9 mouse cellular contexts compared by ENCODE assay signal in the genomic region with DNA sequence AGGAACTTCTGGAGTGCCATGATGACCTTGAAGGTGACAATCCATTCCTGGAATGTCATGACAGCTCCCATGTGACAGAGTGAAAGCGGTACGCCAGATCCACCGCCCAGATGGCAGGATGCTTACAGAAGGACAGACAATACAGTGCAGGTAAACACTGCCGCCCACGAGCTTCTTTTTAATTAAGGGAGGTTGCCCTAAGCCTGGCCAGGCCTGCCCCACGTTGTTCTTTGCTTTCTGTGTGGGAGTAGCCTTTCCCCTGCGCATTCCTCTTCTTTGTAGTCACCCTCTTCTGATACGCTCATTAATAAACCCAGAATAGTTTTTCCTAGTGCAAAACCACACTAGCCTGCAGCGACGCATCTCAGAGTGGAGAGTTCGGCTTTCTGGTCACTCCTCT.
"Had no signal": no experiment of that assay in that cellular context is flagged by ENCODE, and none has a peak within 500 bp of the region (broad histone marks: within the 10 kb centered on the region; RNA-seq: fewer than 3 reads in every experiment).

No protein-coding gene starts in this region.

- H3K4me3 ChIP-seq: limb, embryonic 13.5 days; midbrain, embryonic 13.5 days had no signal

- H3K4me2 ChIP-seq: limb, embryonic 13.5 days; midbrain, embryonic 13.5 days had no signal

- H3K9ac ChIP-seq: limb, embryonic 13.5 days; liver, embryonic 14.5 days; midbrain, embryonic 13.5 days had no signal

- H3K9me3 ChIP-seq: limb, embryonic 13.5 days; midbrain, embryonic 13.5 days had no signal

- DNase-seq: kidney, adult 2 months; left cerebral cortex, postnatal 4 days; lung, adult 18-20 months; lung, postnatal 36 days; right cerebral cortex, postnatal 14 days; thymus, postnatal 14 days had no signal

- H3K27ac ChIP-seq: limb, embryonic 13.5 days; liver, embryonic 14.5 days; midbrain, embryonic 13.5 days had no signal

- H3K27me3 ChIP-seq: limb, embryonic 13.5 days; midbrain, embryonic 13.5 days had no signal

- ATAC-seq: midbrain, embryonic 13.5 days had no signal

- H3K36me3 ChIP-seq: limb, embryonic 13.5 days; midbrain, embryonic 13.5 days had no signal
